Mouse (Mus musculus) liver, postnatal 0 days (tissue): ENCODE data around the gene Gpatch2l.

Source experiments
- CTCF ChIP-seq: sonication (generic); IDR thresholded peaks from 2 replicates; pipeline ENCODE4 v1.5.1; 2016; ENCODE audit warnings: antibody characterized with exemption, low read depth
- EP300 ChIP-seq: IDR thresholded peaks from 2 replicates; pipeline ENCODE4 v1.6.1; 2016; ENCODE audit warnings: antibody characterized with exemption, low read depth, mild to moderate bottlenecking

DNA sequence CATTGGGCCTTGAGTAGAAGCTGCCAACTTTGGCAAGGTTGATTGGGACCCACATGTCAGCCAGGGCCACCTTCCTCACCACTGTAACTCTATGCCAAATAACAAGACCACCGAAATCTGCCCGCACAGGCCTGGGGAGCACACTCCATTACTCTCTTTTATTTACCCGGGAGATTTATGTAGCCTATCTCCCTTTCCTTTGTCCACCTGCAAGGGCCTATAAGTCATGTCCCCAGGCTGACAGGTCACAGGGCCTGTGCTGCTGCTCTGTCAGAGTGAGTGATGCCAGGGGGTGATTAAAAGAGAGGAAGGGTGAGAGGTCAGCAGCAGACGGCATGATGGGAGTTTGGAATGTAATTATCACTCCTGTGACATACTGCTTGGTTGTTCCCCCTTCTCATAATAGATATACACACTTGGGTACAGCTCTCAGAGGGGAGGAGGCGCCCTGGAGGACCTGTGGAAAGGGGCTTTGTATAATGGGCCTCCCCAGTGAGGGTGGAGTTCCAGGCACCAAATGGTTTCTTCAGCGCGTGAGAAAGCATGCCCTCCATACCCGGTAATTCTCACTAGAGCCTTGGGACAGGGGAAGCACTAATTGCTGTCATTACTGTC is 38.1 kb upstream of the Gpatch2l start:
- TF ChIP-seq CTCF (no peak), EP300 (no peak)
